Mouse (Mus musculus) megakaryocyte, embryonic 14.5 days (primary cell): ENCODE data around the gene Klhl5.

Experiments
- FLI1 ChIP-seq: IDR thresholded peaks from 2 replicates; pipeline ENCODE4 v1.6.1; 2012; ENCODE audit warnings: low read length, inconsistent platforms, mixed read lengths
- GATA1 ChIP-seq: IDR thresholded peaks from 3 replicates; pipeline ENCODE4 v1.6.1; 2012; ENCODE audit warnings: mixed read lengths, low read length, inconsistent platforms, borderline replicate concordance

- TF ChIP-seq GATA1 (no peak), FLI1 (no peak)
Measured at GRCm38 (mm10) chr5:65163001-65163400, 55.7 kb downstream of the Klhl5 start.
